Mouse (Mus musculus) lung, embryonic 16.5 days (tissue): ENCODE measurements around the gene Camk2d. TPM values are rescaled to one million over a fixed set of nuclear protein-coding genes. Genes with fewer than 3 reads are reported as not detected.

Source experiments
- polyA plus RNA-seq: library from polyadenylated mRNA; unstranded; fragments of >200 nt; fragmentation: Nextera tagmentation; extraction: Ambion mirVana; gene quantifications from 2 replicates; pipeline ENCODE4 v1.2.1, GENCODE M21; 2015

The Camk2d gene
- polyA plus RNA-seq, 1 experiment from 2014 or later = 34.3 TPM

Other genes starting within 250 kb of the Camk2d start
- gene Arsj, start 232.6 kb upstream of the Camk2d start, polyA plus RNA-seq = 0.94 and 1.4 TPM in 2 replicates